Mouse (Mus musculus): ENCODE measurements around the gene Rhebl1.
A peak's percentile ranks its signal among the peaks of the same experiment; 100 is the strongest.

Rhebl1 gene

DNA sequence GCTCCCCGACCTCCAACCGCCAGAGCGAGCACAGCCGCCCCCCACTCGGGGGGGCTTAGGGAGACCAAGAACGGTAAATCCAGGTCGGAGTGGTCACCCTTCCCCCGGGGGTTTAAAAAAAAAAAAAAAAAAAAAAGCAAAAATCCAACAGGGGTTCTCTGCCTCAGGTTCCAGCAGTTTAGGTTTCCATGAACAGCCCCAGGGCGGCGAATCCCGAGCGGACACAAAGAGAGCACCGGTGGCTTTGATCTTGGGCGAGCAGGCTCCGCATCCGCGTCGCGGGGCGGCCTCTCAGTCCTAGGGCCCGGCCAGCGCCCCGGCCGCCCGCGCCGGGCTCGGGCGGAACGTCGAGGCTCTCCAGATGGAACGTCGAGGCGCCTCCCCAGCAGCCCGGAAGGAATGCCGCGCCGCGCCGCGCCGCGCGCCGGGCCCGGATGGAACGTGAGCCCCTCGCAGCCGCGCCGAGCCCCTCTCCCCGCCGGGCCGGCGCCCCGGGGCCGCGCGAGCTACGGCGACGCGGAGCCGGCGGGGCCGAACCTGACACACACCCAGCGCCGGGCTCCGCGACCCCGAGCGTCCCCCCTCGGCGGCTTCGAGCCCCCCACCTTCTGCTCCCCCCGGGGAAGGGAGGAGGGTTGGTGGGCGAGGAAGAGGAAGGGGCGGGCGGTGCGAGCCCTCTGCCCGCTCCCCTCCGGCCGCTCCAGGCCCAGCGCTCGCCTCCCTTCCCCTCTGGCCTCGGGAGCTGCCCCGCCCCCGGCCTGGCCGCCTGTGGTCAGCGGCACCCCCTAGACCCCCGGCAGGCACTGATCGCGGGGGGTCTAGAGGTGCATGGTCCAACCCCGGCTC lies 23.0 kb downstream of the Rhebl1 start, which contains the start of gene Kmt2d:
TSS of gene Kmt2d (minus strand) at position 135 of the 846 bp plus-strand sequence.
- no peak for DNase-seq (ENCODE audit: low read depth, low spot score)

DNA sequence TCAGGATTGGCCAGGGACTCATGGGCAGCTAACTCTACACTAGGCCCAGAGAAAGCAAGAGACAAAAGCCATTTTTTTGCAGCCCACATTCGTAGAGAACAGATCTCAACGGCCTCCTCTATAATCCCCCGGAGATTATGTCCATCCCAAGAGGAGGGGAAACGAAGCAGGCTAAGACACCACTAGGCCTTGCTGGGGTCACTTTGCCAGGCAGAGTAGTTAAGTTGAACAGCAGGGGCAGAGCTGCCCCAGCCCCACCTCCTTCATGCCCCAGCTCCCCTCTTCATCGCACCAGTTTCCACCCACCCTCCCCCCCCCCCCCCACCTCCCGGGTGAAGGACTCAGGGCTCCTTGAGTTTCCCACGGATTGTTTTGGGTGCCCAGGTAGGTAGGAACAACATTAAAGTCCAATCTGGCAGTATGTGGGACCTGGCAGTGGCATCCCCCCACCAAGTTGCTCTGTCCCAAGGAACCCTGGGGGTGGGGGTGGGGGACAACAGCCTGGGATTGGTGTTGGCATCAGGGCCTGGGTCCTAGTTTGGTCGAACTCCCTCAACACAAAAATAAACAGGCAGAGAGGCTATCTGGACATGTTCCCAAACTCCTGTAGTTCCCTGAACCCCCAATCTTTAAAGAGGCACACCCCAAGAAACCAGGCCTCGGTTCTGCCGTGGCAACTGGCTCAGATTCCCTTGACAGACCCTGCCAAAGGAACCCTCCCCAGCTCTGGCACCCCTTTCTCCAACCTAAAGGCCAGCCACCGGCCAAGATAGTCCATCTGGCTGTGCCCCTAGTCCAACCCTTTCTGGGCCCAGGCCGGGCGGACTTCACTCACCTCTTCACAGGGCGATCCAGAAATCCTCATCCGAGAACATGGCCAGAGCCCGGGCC lies 23.9 kb downstream of the Rhebl1 start:
- Histone ChIP-seq H3K36me3 (ENCODE audit: control insufficient read depth, insufficient read depth, low read length, poor library complexity, severe bottlenecking) (peaks cover 4% of the 10 kb centered on the region; the same call in 1 of the 2 replicates), H3K27me3 (ENCODE audit: control insufficient read depth, insufficient read depth, low read length, poor library complexity, severe bottlenecking) (no peaks in the 10 kb centered on the region)
- no peak for DNase-seq (ENCODE audit: low read depth, low spot score)

More for the DNA sequence above, 23.0 kb downstream of the Rhebl1 start, which contains the start of gene Kmt2d:
- Histone ChIP-seq H3K27me3 (ENCODE audit: control insufficient read depth, insufficient read depth, low read length, poor library complexity, severe bottlenecking) (no peaks in the 10 kb centered on the region), H3K36me3 (ENCODE audit: control insufficient read depth, insufficient read depth, low read length, poor library complexity, severe bottlenecking) (no peaks in the 10 kb centered on the region)

DNA sequence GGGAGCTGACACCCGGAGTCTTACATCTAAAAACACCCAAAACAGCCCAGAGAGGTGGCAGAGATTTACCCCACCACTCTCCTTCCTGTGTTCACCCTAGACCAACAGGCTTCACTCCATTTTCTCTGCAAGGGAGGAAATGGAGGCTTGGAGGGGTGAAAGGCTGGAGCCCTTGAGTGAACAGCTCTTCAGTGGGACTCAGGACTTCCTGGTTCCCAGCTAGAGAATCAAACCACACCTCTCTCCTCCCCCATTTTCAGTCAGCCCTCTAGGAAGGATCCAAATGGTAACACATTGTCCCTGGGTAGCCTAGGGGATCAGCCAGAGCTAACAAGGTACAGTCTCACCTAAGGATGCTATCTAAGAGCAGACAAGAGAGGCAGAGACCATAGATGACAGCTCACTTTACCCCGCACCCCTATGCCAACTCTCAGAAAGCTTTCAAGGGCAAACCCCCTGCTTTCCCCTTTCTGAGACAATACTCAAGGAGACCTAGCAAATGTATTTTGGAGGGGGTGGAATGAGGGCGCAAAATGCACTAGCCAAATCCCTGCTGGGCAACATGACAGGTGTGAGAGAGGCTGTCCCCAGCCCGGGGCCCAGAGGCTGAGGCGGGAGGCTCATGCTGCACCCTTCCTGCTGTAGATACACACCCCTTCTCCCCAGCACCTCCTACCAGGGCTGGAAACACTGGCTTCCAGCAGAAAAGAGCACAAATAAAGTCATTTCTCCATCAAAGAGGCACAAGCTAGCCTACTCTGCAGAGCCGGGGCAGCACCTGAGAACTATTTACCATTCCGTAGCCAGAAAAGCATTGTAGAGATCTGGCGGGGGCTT lies 24.8 kb downstream of the Rhebl1 start:
- DNase-seq (ENCODE audit: low read depth, low spot score): no peak
- Histone ChIP-seq H3K27me3 (ENCODE audit: control insufficient read depth, insufficient read depth, low read length, poor library complexity, severe bottlenecking) (no peaks in the 10 kb centered on the region), H3K36me3 (ENCODE audit: control insufficient read depth, insufficient read depth, low read length, poor library complexity, severe bottlenecking) (peaks cover 4% of the 10 kb centered on the region; the same call in 1 of the 2 replicates)

DNA sequence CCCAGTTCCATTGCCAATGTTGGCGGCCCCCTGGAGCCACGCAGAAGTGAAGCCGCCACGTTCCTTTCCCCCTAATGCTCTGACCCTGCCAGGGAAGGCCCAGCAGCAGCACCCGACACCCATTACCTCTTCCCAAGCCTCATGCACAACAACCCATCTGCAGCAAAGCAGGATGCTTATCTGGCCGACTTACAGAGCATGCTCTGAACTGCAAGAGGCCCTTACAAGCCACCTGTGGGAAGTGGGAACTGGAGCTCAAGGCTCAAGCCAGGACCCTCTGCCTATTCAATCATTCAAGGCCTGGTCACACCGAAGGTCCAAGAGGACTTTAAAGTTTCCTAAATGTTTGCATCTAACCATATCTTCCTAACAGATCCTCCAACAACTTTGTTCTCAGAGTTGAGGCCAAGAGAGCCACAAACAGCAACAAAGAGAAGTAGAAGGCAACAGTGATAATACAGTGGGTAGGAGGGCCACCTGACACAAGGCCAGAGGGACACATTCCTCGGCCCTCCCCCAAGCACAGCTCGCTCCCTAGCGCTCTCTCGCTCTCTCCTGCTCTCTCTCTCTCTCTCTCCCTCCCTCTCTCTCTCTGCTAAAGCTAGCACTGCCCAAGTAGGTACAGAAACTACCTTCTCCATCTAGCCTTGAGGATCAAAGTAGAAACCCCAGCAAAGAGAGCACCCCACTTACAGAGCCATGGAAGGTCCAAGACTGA lies 25.8 kb downstream of the Rhebl1 start:
- DNase-seq (ENCODE audit: low read depth, low spot score): no peak
- peaks cover 6% of the 10 kb centered on the region for H3K36me3 ChIP-seq (ENCODE audit: control insufficient read depth, insufficient read depth, low read length, poor library complexity, severe bottlenecking)
- no peaks in the 10 kb centered on the region for H3K27me3 ChIP-seq (ENCODE audit: control insufficient read depth, insufficient read depth, low read length, poor library complexity, severe bottlenecking)

DNA sequence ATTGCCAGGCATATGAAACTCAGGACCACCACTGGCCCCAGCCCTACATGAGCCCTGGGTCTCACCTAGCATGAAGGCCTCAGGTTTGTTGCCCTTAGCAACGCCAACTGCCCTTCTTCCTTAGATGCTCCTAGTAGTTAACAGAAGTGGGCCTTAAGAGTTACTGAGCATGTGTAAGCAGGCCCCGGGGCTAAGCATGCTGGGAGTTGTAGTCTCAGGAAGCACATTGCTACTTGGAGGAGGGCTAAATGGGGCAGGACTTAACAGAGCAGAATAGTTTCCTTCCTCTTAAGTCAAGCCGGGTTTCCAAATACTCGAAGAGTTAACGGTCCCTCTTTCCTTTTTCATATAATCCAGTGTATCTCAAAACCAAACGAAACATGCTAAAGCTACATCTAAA lies 27.0 kb downstream of the Rhebl1 start:
- Histone ChIP-seq H3K27me3 (ENCODE audit: control insufficient read depth, insufficient read depth, low read length, poor library complexity, severe bottlenecking) (no peaks in the 10 kb centered on the region), H3K36me3 (ENCODE audit: control insufficient read depth, insufficient read depth, low read length, poor library complexity, severe bottlenecking) (peaks cover 12% of the 10 kb centered on the region)
- DNase-seq (ENCODE audit: low read depth, low spot score): peak; percentile 88

DNA sequence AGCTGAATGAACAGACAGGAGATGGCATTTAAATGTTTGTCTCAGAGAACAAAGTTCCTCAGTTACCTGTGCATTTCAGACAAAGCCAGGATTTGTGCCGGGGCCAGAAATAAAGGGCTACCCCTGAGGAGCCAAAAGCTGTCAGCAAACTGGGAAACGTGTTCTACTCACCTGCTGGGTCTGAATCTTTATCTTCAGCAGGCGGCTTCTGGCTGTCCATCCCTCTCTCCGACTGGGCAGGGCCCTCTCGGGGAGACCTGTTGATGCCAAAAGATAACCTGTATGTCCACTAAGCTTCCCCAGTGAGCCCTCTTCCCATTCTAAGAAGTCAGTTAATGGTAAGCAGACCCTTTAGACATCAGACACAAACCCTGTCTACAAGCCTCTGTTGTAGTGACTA lies 27.8 kb downstream of the Rhebl1 start:
- DNase-seq (ENCODE audit: low read depth, low spot score): no peak
- peaks cover 17% of the 10 kb centered on the region for H3K36me3 ChIP-seq (ENCODE audit: control insufficient read depth, insufficient read depth, low read length, poor library complexity, severe bottlenecking)
- no peaks in the 10 kb centered on the region for H3K27me3 ChIP-seq (ENCODE audit: control insufficient read depth, insufficient read depth, low read length, poor library complexity, severe bottlenecking)

DNA sequence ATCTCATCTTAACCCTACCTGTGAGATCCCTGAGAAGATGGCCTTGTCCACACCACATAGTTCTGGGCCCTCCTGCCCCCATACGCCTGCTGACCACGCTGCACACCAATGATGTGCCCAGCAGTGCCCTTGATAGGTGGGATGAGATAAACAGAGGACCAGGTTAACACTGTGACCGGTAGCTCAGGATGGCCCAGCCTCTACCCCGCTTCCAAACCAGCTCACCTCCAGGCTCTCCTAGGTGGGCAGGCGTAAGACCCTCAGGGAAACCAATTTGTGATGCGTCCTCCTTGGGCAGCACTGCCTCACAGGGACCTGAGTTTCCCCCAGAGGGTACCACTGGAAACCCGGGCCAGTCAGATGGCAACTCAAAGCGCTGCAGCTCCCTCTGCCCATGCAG lies 28.6 kb downstream of the Rhebl1 start:
- no peak for DNase-seq (ENCODE audit: low read depth, low spot score)
- no peaks in the 10 kb centered on the region for H3K27me3 ChIP-seq (ENCODE audit: control insufficient read depth, insufficient read depth, low read length, poor library complexity, severe bottlenecking)

DNA sequence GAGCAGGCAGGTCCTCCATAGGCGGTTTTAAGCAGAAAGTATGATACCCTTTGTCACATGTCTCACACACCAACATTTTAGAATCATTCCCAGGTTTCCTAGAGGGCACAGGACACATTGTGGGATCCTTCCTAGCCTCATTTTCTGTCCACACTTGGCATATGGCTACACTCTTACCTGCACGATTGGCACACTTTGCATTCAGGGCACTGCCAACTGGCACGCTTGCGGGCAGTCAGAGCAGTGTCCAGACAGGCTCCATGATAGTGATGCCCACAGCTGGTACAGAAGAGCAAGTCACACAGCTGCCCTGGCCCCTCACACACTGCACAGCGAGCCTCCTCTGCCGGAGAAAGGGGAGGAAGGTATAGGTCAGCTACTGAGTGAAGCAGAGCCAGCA lies 29.4 kb downstream of the Rhebl1 start:
- DNase-seq (ENCODE audit: low read depth, low spot score): no peak
- peaks cover 21% of the 10 kb centered on the region for H3K36me3 ChIP-seq (ENCODE audit: control insufficient read depth, insufficient read depth, low read length, poor library complexity, severe bottlenecking)
- no peaks in the 10 kb centered on the region for H3K27me3 ChIP-seq (ENCODE audit: control insufficient read depth, insufficient read depth, low read length, poor library complexity, severe bottlenecking)

More for the DNA sequence above, 28.6 kb downstream of the Rhebl1 start:
- H3K36me3 ChIP-seq (ENCODE audit: control insufficient read depth, insufficient read depth, low read length, poor library complexity, severe bottlenecking): peaks cover 21% of the 10 kb centered on the region

DNA sequence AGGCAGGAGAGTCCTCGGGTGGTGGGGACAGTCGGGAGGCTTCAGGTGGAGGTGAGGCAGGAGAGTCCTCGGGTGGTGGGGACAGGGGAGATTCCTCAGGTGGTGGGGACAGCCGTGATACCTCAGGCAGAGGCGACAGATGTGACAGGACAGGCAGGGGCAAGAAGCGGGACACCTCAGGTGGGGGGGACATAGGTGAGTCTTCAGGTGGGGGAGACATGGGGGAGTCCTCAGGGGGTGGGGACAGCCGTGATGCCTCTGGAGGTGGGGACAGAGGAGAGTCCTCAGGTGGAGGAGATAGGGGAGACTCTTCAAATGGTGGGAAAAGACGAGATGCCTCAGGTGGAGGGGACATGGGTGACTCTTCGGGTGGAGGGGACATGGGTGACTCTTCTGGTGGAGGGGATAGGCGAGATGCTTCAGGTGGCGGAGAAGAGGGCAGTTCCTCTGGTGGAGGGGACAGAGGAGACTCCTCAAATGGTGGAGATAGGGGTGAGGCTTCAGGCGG lies 30.8 kb downstream of the Rhebl1 start:
- no peak for DNase-seq (ENCODE audit: low read depth, low spot score)
- Histone ChIP-seq H3K27me3 (ENCODE audit: control insufficient read depth, insufficient read depth, low read length, poor library complexity, severe bottlenecking) (no peaks in the 10 kb centered on the region), H3K36me3 (ENCODE audit: control insufficient read depth, insufficient read depth, low read length, poor library complexity, severe bottlenecking) (peaks cover 22% of the 10 kb centered on the region)

DNA sequence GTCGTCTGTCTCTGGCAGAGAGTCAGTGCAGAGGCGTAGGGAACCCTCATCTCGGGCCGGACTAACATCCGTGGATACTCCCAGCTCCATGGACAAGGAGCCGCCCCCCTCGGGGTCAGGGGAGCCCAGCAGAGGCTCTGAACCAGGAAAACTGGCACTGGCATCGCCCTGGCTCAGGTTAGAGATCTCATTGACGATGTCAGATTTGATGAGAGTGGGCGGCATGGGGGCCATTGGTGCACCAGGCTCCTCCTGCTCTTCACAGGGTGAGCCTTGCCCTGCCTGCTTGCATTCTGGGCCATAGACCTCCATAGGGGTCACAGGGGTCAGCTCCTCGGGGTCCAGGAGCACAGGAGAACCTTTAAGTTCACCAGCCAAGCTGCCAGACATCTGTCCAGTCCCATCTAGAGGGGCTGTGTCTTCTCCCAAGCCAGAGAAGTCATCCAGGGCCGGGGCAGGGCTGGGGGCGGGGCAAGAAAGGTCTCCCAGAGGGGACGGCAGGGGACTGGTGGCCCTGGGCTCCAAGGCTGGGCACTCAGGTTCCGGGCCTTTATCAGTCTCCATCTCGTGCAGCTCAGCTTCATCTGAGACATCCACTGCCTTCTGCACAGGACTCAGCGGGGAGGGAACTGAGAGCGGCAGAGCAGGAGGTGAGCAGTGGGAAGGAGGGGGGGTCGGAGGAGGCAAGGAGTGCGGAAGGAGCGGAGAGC lies 32.5 kb downstream of the Rhebl1 start:
- H3K27me3 ChIP-seq (ENCODE audit: control insufficient read depth, insufficient read depth, low read length, poor library complexity, severe bottlenecking): no peaks in the 10 kb centered on the region
- DNase-seq (ENCODE audit: low read depth, low spot score): no peak

DNA sequence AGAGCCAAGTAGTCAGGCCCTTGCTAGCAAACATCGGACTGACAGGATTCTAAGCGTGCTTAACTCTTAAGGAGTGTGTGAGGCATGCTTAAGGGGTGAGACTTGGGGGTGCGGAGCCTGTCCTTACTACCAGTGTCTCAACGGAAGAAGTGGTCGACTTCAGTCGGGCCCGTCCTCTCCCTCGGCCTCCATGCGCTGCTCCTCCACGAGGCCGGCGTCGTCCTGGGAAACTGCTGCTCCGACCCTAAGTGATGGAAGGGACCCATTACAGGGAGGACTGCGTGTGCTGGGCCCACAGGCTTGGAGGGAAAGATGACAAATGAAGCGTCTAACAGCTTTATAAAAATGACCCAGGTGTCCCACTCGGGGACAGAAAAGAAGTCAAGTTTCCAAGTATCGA lies 33.4 kb downstream of the Rhebl1 start:
- H3K27me3 ChIP-seq (ENCODE audit: control insufficient read depth, insufficient read depth, low read length, poor library complexity, severe bottlenecking): no peaks in the 10 kb centered on the region
- no peak for DNase-seq (ENCODE audit: low read depth, low spot score)
- peaks cover 22% of the 10 kb centered on the region for H3K36me3 ChIP-seq (ENCODE audit: control insufficient read depth, insufficient read depth, low read length, poor library complexity, severe bottlenecking)

More for the DNA sequence above, 32.5 kb downstream of the Rhebl1 start:
- peaks cover 22% of the 10 kb centered on the region for H3K36me3 ChIP-seq (ENCODE audit: control insufficient read depth, insufficient read depth, low read length, poor library complexity, severe bottlenecking)

DNA sequence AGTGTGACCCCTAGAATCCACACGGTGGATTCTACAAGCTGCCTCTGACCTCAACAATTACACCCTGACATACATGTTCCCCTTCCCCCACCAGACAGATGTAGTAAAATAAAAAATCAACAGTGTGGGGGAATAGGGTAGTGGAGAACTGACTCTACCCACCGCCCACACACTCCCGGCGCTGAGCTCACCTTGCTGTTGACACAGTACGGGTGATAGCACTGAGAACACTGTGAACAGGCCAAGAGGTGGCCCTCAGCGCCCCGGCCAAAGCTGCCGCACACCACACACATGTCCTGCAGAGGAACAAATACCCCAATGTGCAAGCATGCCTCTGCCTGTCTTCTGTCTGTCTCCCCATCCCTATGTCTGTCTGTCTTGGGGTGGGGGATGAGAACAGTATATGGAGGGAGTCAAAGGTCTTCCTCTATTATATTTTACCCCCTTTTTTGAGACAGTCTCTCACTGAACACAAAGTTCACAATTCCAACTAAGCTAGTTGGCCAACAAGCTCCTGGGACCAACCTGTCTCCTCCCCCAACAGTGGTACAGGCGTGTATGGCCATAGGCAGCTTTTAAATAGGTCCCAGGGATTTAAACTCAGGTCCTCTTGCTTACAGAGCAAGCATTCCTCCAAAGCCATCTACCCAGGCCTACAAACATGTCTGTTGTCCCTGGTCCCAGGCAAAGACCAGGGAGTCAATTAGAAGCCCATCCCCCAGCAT lies 34.9 kb downstream of the Rhebl1 start:
- peaks cover 27% of the 10 kb centered on the region for H3K36me3 ChIP-seq (ENCODE audit: control insufficient read depth, insufficient read depth, low read length, poor library complexity, severe bottlenecking)
- no peak for DNase-seq (ENCODE audit: low read depth, low spot score)
- no peaks in the 10 kb centered on the region for H3K27me3 ChIP-seq (ENCODE audit: control insufficient read depth, insufficient read depth, low read length, poor library complexity, severe bottlenecking)

DNA sequence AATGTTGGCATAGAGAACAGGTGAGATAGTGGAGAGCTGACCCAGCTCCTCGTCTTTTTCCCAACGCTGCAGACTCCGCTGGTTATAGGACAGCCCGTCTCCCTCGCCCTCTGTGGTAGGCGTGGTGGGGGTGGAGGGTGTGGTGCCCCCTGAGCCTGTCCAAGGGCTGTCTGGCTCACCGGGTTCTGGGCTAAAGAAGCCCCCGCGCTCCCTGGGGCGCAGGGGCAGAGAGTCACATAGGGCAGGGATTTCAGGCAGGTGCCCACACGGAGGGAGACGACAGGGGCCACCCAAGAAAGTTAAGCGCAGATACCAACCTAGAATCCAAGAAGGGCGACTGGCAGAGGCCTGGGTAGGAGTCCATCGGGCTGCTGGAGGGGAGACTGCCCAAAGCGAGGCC lies 40.1 kb downstream of the Rhebl1 start:
- Histone ChIP-seq H3K36me3 (ENCODE audit: control insufficient read depth, insufficient read depth, low read length, poor library complexity, severe bottlenecking) (peaks cover 20% of the 10 kb centered on the region), H3K27me3 (ENCODE audit: control insufficient read depth, insufficient read depth, low read length, poor library complexity, severe bottlenecking) (no peaks in the 10 kb centered on the region)
- DNase-seq (ENCODE audit: low read depth, low spot score): no peak

Measured in splenic B cell, adult 2 months (primary cell).